Mouse (Mus musculus): ENCODE data around the gene Prmt2.

Gene Prmt2

DNA sequence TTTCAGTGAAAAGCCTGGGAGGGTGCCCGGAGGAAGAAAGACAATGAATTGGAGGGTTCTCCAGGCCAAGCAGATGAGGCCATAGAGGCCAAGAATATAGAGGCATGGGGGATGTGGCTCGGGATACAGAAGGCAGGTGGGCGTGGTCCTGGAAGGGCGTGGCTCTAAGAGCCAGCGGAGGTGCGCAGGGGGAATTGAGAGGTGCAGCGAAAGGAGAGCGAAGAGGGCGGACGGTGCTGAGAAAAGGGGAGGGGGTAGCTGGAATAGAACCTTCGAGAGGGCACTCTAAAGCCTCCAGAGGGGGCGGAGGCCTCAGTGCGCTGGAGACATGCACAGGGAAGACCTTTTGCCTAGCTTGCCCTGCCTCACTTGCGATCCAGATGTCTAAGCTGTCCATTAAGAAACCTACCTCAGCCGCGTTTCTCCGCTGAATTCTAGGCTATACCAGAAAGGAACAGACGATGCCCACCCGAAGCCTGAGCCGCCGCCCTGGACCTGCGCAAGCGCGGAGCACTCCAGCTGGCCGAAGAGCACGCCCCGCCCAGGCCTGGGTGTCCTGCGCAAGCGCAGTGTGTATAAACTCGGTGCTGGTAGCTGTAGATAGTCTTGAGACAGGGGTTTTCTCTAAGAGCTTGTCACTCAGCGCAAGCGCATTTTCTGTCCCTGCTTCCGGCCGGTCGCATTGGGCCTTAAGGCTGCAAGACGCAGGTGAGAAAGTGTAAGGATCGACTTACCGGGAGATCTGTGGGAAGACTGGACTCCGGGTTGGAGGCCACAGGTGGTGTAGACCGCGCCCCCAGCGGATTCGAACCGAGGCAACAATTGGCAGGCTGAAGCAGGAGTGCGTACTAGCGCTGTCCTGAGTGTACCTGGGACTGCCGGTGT lies at the start of gene Prmt2:
Gene Prmt2, minus strand, starts transcription at position 525 of the 885 bp plus-strand sequence.
- DNase-seq (ENCODE audit: low spot score in 2 of 2): peak; percentile 90 to 92

DNA sequence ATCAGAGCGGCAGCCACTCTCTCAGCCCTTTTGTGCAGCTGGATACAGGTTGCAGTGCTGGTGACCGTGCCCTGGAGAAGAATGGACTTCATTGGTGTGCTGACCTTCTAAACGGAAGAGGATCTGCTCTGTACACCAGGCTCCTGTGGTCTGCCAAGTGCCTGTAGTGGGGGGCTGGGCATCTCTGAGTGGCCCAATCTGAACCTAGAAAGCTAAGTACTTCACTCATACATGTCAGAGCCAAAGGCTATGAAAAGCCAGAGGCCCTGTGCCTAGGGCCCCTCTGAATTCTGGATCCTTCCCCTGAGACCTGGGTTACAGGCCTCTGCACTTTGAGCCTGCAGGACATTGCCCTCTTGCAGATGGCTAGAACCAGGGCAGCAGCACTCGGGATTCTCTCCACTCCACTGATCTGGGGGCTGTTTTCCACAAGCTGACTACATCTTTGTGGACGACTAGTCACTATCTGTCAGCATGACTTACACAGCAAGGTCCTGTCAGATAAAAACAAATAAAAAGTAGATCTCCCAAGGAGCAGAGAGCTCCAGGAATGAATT lies 41.0 kb upstream of the Prmt2 start:
- DNase-seq (ENCODE audit: low spot score in 2 of 2): no peak

DNA sequence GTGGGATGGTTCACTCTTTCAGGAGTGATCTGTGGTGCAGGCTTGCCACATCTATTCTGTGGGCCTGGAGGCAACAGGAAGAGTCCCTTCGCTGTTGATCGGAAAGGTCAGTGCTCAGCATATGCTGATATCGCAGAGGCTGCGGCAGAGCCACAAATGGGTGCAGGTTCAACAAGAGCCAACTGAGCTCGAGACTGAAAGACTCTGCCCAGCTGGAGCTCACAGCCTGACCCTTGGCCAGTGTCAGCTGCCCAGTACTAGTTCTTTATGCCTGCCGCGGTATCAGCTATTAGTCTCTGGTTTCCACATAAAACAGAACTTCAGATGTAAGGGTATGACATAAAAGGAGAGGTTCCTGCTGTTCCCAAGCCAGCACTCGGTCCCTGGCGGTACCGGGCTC lies 37.6 kb upstream of the Prmt2 start:
- no peak for DNase-seq (ENCODE audit: low spot score in 2 of 2)

DNA sequence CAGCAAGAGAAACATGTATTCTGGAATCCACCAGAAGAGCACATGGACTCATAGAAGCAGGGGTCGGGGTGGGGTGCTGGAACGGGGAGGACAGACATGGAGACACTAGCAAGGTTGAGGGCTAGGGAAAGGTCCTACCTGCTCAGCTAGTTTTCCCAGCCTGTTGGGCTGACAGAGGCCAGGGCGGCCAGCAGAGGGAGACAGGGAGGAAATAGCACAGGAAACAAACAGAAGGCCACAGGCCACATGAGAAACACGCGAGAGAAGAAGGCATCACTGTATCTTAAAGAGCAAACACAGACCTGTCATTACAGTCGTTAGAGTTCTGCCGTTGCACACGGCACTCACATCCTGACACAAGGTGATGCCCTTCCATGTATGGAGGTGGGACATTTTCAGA lies 33.6 kb upstream of the Prmt2 start:
- DNase-seq (ENCODE audit: low spot score in 2 of 2): no peak

DNA sequence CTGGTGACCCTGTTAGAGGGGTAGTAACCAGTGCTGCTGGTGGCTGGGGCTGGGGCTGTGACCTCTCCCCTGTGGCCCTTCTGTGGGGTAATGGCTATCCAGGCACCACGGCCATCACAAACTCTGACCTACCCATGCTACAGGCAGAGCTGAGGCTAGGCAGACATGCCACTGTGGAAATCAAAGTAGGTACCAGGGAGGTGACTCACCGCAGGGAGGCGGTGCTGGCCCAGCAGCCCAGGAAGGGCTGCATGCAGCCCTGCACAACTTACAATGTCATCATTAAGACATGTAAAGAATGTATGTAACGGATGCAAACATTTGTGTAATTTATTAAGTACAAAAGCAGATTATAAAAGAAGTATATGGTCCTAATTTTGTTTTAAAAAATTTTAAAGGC lies 24.8 kb upstream of the Prmt2 start:
- no peak for DNase-seq (ENCODE audit: low spot score in 2 of 2)

DNA sequence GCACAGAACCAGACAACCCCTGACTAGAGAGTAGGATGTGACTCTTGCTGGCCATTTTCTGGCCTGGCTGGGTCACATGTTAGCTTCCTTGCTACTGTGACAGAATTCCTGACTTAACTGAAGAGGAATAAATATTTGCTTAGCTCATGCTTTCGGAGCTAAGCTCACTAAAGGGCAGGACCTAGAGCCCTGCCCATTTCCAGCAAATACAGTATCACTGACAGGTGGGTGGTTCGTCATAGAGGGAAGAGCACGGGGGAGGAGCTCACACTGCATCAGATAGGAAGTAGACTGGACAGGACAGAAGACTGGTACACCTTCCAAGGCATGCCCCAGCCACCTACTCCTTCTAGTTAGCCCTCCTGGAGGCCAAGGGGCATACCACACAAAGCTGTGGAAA lies 23.8 kb upstream of the Prmt2 start:
- no peak for DNase-seq (ENCODE audit: low spot score in 2 of 2)

DNA sequence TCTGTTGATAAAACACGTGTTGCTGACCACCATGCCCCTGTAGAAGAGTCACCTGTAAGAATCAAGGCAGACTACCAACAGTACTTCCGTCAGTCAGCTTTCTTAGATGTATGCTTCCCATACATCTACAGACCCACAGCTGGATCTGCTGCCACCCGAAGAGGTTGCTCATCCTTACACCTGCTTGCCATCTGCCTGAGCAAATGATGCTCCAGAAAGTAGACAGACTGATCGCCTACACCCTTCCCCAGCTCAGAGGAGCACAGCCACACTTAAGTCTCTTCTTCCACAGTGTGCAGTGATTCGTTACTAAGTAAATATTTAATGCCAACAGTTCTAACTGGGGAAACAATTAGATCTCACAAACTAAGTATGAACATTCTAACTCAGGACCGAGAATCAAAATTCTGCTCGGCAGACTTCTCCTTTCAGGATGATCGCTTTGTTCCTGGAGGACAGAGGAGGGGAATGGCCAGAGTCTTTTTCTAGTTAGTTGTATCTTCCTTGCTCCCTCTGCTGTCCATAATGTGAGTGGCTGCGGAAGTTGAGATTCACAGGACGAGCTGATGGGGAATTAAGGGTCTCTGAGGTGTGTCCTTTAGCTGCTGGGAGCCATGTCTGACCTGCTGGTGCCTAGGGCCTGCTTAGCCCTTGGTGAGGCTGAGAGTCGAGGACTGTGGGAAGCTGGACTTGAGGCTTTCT lies 22.8 kb upstream of the Prmt2 start:
- no peak for DNase-seq (ENCODE audit: low spot score in 2 of 2)

DNA sequence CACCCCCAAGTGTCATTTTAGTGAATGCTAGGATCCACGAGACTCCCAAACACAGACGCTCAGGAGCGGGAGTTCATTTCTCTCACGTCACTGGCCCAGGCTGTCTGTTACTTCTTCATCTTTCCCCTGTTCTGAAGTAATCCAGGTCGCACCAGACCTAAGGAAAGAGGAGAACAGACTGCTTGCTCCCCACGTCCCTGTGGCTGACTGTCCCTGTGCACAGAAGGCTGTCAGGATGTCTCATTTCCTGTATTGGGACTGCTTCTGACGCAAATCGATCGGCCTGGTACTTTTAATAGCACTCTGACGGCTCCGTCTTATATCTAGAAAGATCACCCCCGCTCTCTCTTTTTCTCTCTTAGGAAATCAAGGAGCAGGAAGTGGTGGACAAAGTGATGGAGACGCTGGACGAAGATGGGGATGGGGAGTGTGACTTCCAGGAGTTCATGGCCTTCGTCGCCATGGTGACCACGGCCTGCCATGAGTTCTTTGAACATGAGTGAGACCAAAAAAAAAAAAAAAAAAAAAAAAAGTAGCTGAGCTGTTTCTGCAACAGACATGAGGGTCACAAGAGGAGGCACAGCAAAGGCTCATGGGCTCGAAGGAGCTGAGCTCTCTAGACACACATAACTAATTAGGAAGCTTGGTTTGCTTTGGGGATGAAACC lies 22.0 kb upstream of the Prmt2 start:
- DNase-seq (ENCODE audit: low spot score in 2 of 2): no peak

DNA sequence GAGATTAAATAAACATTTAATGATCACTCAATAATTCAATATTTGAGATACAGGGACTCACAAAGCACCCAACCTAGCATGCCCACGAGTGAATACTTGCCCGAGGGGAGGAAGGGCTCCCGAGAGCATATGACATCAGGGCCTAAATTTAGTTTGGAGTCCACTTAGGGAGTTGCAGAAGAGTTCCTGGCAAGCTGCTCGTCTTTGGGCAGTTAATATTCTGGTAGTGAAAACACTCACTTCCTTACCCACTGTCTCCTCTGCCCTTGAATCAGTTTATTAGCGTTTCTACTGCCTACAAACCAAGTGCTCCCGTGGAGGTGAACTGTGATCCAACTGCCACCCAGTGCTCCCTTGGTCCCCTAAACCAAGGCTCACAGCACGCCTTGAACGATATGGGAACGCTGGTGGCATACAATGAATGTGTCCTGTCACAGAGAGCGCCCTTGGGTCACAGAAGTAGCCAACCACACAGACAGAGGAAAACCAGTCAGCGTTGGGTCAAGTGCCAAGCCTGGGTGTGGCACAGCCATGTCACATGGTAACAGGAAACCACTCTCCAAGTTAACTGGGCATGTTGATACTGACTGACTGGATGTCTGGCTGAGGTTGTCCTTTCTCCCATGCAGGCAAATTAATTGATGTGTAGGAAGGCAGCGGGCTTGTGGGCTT lies 20.2 kb upstream of the Prmt2 start:
- no peak for DNase-seq (ENCODE audit: low spot score in 2 of 2)

DNA sequence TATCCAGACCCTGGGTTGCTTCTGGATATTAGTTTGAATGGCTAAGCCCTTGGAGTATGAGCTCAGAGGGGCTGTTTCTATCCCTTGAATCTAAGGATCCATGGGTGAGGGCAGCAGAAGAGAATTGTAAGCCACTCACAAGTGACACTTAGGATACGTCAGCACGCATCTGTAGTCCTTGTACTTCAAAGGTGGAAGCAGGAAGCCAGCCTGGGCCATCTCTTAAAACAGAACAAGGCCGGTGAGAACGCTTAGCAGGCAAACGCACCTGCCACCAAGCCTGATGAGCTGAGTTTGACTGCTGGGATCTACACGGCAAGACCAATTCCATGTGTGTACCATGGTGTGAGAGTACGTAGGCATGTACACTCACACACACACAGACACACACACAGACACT lies 19.6 kb upstream of the Prmt2 start:
- no peak for DNase-seq (ENCODE audit: low spot score in 2 of 2)

DNA sequence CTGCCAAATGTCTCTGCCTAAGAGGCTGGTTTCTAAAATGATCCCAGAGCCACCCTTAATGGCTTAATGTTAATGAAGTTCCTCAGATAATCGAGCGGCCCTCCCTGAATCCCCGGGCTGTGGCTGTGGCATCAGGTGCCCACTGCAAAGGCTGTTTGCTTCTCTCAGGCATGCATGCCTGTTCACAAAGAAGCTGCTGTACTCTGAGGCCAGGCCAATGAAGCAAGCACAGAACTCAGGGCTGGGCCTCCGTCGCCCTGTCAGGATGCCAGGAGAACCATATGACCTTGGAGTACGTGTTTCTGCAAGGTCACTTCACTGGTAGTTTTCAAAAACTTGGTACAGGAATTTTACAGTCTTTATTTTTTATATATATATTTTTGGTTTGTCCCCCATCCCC lies 18.0 kb upstream of the Prmt2 start:
- no peak for DNase-seq (ENCODE audit: low spot score in 2 of 2)

DNA sequence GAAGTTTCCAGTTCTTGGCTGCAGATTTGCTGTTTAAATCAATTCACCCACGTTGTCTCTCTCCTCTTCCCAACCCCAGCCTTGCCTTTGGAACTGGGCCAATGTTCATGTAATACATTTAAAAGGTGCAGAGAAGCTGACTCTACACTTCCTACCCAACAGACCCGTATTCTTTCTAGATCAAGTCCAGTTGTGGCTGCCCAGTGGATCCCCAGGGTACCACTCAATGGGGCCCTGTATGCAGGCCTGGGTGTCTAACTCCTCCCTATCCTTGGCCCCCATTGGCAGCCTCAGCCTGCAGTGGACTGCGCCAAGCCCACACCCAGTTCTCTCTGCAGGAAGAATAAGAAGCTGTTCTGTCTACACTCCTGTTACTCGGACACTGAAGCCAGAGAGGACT lies 15.9 kb upstream of the Prmt2 start, which contains the start of gene S100b:
Gene S100b, plus strand, starts transcription at position 318 of the 400 bp plus-strand sequence.
- peak; percentile 58 to 69 for DNase-seq (ENCODE audit: low spot score in 2 of 2)

DNA sequence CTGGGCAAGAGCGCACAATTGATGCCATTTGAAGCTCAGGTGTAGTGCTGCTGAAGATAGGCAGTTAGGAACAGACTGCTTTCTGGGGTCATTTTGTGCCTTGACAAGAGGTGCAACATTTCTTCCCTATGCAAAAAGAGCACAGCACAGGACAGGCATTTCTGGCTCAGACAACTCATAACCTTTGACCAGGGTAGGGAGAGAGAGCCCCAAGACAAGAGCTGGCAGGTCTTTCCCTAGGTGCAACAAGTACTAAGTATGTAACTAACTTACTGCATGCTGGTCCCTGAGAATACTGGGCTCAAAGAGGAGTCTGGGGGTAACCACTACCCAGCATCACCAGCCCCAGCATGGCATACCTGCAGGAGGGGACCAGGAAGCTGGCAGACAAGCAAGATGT lies 15.4 kb upstream of the Prmt2 start:
- no peak for DNase-seq (ENCODE audit: low spot score in 2 of 2)

DNA sequence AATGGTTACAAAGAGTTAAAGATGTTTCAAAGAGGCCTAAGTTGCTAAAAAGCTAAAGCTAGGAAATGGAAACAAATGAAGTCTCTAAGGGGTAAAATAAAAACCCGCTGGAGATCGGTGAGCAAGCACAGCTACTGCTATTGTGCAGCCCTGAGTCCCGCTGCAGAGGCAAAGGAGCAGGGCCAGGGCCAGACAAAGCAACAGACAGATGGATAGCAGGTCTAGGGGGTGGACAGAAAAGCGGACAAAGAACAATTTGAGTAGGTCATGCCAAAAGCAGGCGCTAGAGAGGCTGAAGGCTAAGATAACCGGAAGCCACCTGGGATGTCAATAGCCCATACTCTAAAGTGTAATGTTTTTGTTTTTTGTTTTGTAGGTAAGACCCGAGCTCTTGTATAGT lies 13.2 kb upstream of the Prmt2 start:
- DNase-seq (ENCODE audit: low spot score in 2 of 2): no peak

DNA sequence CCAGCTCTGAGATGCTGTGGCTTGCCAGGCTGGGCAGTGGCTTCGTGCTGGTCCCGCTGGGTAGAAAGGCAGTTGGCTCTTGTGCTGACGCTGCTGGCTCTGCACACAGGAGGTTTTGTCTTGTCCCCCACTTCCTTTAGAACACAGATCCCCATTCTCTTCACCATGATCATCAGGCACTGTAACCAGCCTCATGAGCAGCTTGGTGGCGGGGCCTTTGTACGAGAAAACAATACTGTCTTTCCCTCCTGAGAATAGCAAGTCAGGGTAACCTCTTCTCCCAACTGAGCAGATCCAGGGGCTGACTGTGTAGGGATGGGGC lies 10.9 kb upstream of the Prmt2 start:
- no peak for DNase-seq (ENCODE audit: low spot score in 2 of 2)

DNA sequence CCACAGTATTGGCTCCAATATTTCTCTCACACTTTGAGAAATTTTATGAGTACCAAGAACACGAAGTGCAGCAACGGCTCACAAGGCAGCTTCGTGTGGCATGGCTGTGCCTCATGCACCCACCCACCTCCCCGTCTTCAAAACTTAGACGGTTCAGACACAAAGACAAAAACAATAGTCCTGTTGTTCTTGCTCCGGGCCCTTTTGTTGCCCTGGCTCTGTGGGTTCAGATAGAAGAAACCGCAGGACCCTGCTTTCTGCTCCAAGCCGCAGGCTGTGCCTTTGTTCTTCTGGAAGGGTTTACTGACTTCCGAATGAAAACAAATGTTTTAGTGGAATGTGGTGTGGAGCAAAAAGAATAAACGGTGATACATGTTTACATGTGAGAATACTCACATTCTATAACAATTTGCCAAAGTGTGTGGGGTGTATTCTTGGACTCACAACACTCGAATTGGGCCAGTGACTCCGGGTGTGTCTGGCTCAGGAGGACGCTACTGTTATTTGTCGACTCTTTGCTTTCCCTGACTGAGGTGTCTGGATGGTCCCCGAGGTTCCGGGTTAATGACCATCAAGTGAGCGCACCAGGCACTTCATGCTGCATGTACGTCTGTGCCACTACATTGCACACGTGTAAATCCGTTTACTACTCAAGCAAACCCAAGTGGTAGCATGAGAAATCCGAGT lies 10.4 kb upstream of the Prmt2 start:
- no peak for DNase-seq (ENCODE audit: low spot score in 2 of 2)

DNA sequence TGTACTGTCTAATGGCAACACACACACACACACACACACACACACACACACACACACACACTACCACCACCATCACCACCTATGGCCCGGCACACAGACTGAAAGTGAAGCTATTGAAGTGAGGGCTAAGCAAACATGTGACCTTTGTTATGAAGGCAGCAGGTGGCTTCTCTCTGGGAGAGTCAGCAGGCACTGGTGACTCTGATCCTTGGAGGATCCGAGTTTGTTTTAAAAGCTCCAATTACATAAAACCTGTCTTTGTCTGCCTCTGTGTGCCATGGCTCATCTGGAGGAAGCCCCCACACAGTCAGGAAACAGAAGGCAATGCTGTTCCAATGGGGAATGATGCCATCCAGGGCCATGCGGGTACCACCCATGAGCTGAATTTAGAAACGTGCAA lies 8.9 kb upstream of the Prmt2 start:
- DNase-seq (ENCODE audit: low spot score in 2 of 2): no peak

DNA sequence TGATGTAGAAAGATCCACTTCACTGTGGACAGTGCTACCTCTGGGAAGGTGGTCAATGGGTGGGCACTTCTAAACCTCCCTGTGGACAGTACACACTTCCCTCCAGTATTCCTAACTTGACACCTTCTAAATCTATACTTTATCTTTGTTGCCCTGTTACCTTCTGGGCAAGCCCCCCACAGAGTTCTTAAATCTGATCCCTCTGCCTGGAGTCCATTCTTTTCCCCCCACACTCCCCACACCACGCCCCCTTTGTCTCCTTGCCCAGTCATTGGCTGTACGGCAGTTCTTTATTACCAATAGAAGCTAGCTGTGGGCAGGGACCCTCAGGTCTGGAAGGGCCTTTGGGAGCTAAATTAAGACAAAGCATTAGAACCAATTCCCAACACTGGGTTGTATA lies 7.4 kb upstream of the Prmt2 start:
- DNase-seq (ENCODE audit: low spot score in 2 of 2): no peak

DNA sequence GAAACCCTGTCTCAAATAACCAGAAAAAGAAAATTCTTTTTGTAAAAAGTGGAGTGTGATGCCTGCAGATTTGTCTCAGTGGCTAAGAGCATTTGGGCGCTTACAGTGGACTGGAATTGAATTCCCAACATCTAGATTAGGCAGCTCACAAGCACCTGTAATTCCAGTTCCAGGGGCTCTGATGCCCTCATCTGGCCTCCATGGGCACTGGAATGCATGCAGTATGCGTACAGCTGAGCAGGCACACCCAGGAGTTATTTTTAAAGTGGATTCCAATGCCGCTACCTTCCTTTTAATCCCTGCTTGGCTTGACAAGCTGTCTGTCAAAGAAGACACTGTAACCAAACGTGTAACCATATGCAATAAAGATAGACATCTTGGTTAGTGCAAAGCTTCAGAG lies 1.7 kb upstream of the Prmt2 start:
- DNase-seq (ENCODE audit: low spot score in 2 of 2): no peak

DNA sequence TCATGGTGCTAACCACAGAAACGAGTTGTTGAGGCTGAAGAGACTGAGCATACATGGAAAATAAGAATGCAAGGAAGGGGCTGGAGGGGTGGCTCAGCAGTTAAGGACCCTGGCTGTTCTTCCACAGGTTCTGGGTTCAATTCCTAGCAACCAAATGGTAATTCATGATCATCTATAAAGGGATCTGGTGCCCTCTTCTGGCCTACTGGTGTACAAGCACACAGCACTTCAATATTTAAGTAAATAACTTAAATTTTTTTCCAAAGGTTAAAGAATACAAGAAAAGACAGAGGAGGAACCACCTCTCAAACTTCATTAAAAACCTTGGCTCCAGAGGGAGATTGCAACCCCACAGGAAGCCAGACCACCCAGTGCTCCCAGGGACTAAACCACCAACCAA lies 8.0 kb downstream of the Prmt2 start:
- DNase-seq (ENCODE audit: low spot score in 2 of 2): no peak

DNA sequence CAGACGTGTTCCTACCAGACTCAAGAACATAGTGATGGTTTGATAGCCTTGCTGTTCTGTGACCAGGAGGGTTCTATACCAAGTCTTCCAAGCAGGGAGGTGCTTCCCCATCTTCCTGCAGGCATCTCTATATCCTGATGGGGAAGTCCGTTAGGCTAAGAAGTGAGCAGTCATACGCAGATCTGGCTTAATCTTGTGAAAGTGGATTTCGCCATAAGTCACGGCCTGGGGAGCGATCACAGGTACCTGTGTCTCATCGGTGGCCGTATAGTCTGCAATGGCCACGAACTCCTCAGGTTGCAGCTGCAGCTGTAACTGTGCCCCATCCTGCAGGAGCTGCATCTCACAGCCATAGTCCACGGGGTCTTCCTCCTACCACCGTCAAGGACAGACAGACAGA lies 11.7 kb downstream of the Prmt2 start:
- DNase-seq (ENCODE audit: low spot score in 2 of 2): no peak
